Mouse (Mus musculus): Measurements from ENCODE around the gene Isl1. TPM values are rescaled to one million over a fixed set of nuclear protein-coding genes. Genes with fewer than 3 reads are reported as not detected.

The Isl1 gene
- total RNA-seq, 2 experiments from 2014 or later, result not detected

GRCm38 (mm10) chr13:116297048-116297811, 12.3 kb downstream of the Isl1 start:
- no peak for ATAC-seq (replicated peaks; ENCODE audit: low FRiP score, poor library complexity, severe bottlenecking)

- ATAC-seq (replicated peaks; ENCODE audit: low FRiP score, poor library complexity, severe bottlenecking), result no peak
Measured at GRCm38 (mm10) chr13:116295401-116295800, 14.1 kb downstream of the Isl1 start.

- ATAC-seq (replicated peaks; ENCODE audit: low FRiP score, poor library complexity, severe bottlenecking), result no peak
Measured at GRCm38 (mm10) chr13:116294734-116295133, 14.8 kb downstream of the Isl1 start.

GRCm38 (mm10) chr13:116294151-116294461, 15.4 kb downstream of the Isl1 start:
- ATAC-seq (replicated peaks; ENCODE audit: low FRiP score, poor library complexity, severe bottlenecking), result no peak

GRCm38 (mm10) chr13:116293301-116294150, 16.0 kb downstream of the Isl1 start:
- no peak for ATAC-seq (replicated peaks; ENCODE audit: low FRiP score, poor library complexity, severe bottlenecking)

GRCm38 (mm10) chr13:116289655-116290054, 19.8 kb downstream of the Isl1 start:
- no peak for ATAC-seq (replicated peaks; ENCODE audit: low FRiP score, poor library complexity, severe bottlenecking)

GRCm38 (mm10) chr13:116279207-116279772, 30.2 kb downstream of the Isl1 start:
- ATAC-seq (replicated peaks; ENCODE audit: low FRiP score, poor library complexity, severe bottlenecking), result no peak

Data from erythroid progenitor cell, adult 5-6 weeks (primary cell).